In the genomic region with DNA sequence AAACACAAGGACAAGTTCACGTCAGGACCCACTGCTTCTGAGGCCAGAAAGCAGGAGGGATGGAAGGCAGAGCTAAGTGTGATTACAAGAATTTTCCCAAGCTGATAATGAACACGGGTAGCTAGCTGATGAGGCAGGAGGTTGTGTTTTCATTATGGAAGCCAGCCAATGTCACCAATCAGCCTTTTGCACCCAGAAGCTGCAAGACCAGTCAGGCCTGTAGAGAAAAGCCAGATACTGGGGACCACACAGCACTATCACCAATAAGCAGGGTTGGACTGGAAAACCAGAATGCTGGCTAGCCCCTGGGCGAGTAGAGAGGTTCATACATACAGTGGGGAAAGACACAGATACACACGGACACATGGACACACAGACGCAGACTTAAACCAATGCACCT, we compare ENCODE assay signal across 17 mouse cellular contexts.
DNase-seq lines count a peak whose midpoint lies in the region; ATAC-seq and TF ChIP-seq lines count a peak whose summit lies in the region.
"Had no signal": no experiment of that assay in that cellular context is flagged by ENCODE, and none has a peak within 500 bp of the region (broad histone marks: within the 10 kb centered on the region; RNA-seq: fewer than 3 reads in every experiment).

No protein-coding gene starts in this region.

- ATAC-seq in megakaryocyte-erythroid progenitor cell, adult 5-6 weeks (replicated peaks; ENCODE audit: low FRiP score, low TSS enrichment, poor library complexity, severe bottlenecking): peak; percentile 94
- ATAC-seq: intestine, embryonic 16.5 days; liver, postnatal 0 days had no signal

- no peak for TF ChIP-seq POLR2A in kidney, adult 2 months (IDR thresholded peaks at IDR 0.05; ENCODE audit: low read depth, low read length)
- TF ChIP-seq POLR2A in thymus, adult 2 months (IDR thresholded peaks at IDR 0.05; ENCODE audit: control insufficient read depth, extremely low read depth, insufficient read depth, low read length, poor library complexity): no peak

- peaks cover 25% of the 10 kb centered on the region for H3K4me1 ChIP-seq in kidney, adult 2 months (ENCODE audit: control insufficient read depth, insufficient read depth, low read length)
- H3K4me1 ChIP-seq in thymus, adult 2 months (replicated peaks; ENCODE audit: control insufficient read depth, insufficient read depth, low read length): peaks cover 9% of the 10 kb centered on the region

- H3K27me3 ChIP-seq in kidney, adult 2 months (replicated peaks; ENCODE audit: control insufficient read depth, insufficient read depth, low read length): no peaks in the 10 kb centered on the region
- H3K27me3 ChIP-seq in thymus, adult 2 months (ENCODE audit: control insufficient read depth, insufficient read depth, low read length): no peaks in the 10 kb centered on the region
- H3K27me3 ChIP-seq: hindbrain, embryonic 12.5 days; megakaryocyte, embryonic 14.5 days had no signal

- TF ChIP-seq CTCF in kidney, adult 2 months (conservative IDR thresholded peaks at IDR 0.05; ENCODE audit: insufficient read depth, insufficient read length, low read depth, low read length): no peak
- no peak for TF ChIP-seq CTCF in thymus, adult 2 months (IDR thresholded peaks at IDR 0.05; ENCODE audit: borderline replicate concordance, control insufficient read depth, extremely low read depth, insufficient read depth, low read length, poor library complexity)

- no peak overlapping the region for H3K27ac ChIP-seq in kidney, adult 2 months (ENCODE audit: insufficient read depth, low read depth, low read length)
- H3K27ac ChIP-seq in thymus, adult 2 months (ENCODE audit: control insufficient read depth, insufficient read depth, low read length): no peak overlapping the region
- H3K27ac ChIP-seq: heart, adult 2 months; hindbrain, embryonic 12.5 days had no signal

- 77% methylated on average over 5 of the region's 5 CpGs for WGBS in kidney, adult 2 months
- 95% methylated on average over 5 of the region's 5 CpGs for WGBS in thymus, adult 2 months

- H3K4me3 ChIP-seq in kidney, adult 2 months (ENCODE audit: insufficient read depth, low read depth, low read length): no peak overlapping the region
- H3K4me3 ChIP-seq in thymus, adult 2 months (ENCODE audit: control insufficient read depth, insufficient read depth, low read length): no peak overlapping the region
- H3K4me3 ChIP-seq: heart, adult 2 months; hindbrain, embryonic 12.5 days; megakaryocyte, embryonic 14.5 days had no signal

- H3K36me3 ChIP-seq in kidney, adult 2 months (ENCODE audit: control insufficient read depth, insufficient read depth, low read length): no peaks in the 10 kb centered on the region
- H3K36me3 ChIP-seq in thymus, adult 2 months (ENCODE audit: control insufficient read depth, insufficient read depth, low read length): no peaks in the 10 kb centered on the region
- H3K36me3 ChIP-seq: hindbrain, embryonic 12.5 days had no signal

- DNase-seq in kidney, adult 2 months: peak; percentile 51
- no peak for DNase-seq in kidney, adult 18-20 months
- DNase-seq in urinary bladder, postnatal 14 days (ENCODE audit: low spot score): peak; percentile 58
- no peak for DNase-seq in urinary bladder, postnatal 4 days (ENCODE audit: low spot score in 2 of 2)
- DNase-seq in thymus, adult 2 months: no peak
- DNase-seq in adrenal gland, postnatal 25 days: no peak
- DNase-seq: cerebellum, adult 9-11 months; gastrocnemius, postnatal 10 days; heart, adult 2 months; kidney, postnatal 14 days; liver, postnatal 0 days; spleen, adult 18-20 months; thymus, postnatal 4 days had no signal

Comparison
In these comparisons a context has a peak if more than half of its experiments do, and no peak if none do; other contexts are left out.
1. DNase-seq: peak in kidney, adult 2 months (single experiment) and urinary bladder, postnatal 14 days (single experiment); none in kidney, adult 18-20 months (single experiment), urinary bladder, postnatal 4 days (0 of 2), thymus, adult 2 months (single experiment) and adrenal gland, postnatal 25 days (single experiment).